Mouse (Mus musculus): ENCODE measurements around the gene Pxmp4. TPM values are rescaled to one million over a fixed set of nuclear protein-coding genes. Genes with fewer than 3 reads are reported as not detected.

The Pxmp4 gene
- 4.9 TPM for polyA plus RNA-seq (2015; fragmentation: Illumina TruSeq; extraction: RNeasy Lipid Tissue Mini Kit (QIAGEN cat#74804); ENCODE audit: insufficient read depth, low read depth, low replicate concordance)

GRCm38 (mm10) chr2:154603638-154604153 is at the start of gene Pxmp4:
Gene Pxmp4 (minus strand): TSS chr2:154603708.

GRCm38 (mm10) chr2:154651363-154651762 is 47.9 kb upstream of the Pxmp4 start, which contains the start of gene Chmp4b:
Gene Chmp4b (plus strand): TSS chr2:154651705.

DNA sequence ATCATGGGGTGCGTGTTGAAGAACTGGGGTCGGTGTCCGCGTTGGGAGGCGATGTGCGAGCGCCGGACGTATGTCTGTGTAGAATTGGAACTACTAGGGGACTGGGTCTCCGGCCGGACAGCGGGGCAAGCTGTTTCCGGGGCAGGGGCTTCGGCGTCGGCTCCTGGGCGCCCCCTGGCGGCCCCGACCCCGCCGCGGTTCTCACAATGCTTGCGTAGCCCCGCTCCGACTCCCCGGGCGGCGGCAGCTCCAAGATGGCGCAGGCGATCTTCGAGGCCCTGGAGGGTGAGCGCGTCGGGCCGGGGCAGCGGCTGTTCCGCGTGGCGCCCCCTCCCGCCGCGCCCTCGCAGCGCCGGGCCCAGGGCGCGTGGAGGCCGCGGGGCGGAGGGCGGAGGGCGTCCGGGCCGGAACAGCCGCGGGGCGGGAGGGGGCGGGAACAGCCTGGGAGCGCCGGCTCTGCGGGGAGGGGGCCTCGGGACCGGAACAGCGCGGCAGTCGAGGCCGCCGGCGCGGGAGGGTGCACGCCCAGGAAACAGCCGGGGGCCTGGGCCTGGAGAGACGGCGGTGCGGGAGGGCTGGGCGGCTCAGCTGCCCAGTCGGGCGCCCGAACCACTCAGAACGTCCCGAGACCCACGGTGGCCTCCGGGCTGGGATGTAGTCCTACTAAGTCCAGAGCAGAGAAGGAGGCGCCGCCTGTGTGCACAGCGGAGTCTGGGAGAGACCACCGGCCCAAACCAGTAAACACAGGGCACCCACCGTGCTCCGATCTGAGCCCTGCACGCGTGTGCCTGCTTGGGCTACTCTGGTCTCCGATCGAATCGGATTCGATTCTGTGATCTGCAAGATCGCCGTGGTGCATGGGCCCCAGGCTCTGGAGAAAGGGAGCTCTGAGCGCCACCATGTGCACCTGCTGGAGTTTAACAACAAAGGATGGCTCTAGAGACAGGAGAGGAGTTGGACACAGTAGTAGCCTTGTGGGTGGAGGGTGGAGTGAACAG is 9.9 kb upstream of the Pxmp4 start, which contains the start of the genes Zfp341 and 4930519P11Rik:
TSS of gene Zfp341 (plus strand) at position 180 of the 998 bp plus-strand sequence.
TSS of gene 4930519P11Rik (minus strand) at position 320 of the 998 bp plus-strand sequence.

GRCm38 (mm10) chr2:154569836-154570286 is 33.6 kb downstream of the Pxmp4 start, which contains the start of gene E2f1:
Gene E2f1 (minus strand): TSS chr2:154569892.

GRCm38 (mm10) chr2:154558264-154559039 is 45.1 kb downstream of the Pxmp4 start, which contains the start of gene Necab3:
Gene Necab3 (minus strand): TSS chr2:154558890.

DNA sequence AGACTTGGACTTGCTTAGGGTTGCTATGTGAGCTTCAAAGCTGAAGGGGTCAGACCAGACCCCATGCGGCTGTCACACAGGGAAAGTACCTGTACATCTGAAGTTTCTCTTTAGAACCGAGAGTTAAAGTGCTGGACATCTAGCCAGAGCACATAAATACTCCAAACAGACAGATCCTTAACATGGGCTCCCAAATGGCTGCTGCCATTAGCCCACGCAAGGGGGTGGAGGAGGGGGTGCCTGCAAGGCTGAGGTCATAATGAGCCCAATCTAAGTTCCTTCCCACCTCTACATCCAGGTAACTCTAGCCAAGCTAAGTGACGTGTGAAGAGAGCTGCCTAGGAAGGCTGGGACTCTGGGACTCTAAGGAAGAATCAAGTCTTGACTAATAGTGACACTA is 52.0 kb downstream of the Pxmp4 start, which contains the start of gene Actl10:
TSS of gene Actl10 (plus strand) at position 301 of the 400 bp plus-strand sequence.

GRCm38 (mm10) chr2:154546711-154547110 is 56.8 kb downstream of the Pxmp4 start, which contains the start of gene 1700003F12Rik:
Gene 1700003F12Rik (plus strand): TSS chr2:154547085.

Other genes starting within 250 kb of the Pxmp4 start
- gene Cdk5rap1, start 230.7 kb downstream of the Pxmp4 start, polyA plus RNA-seq (2015; fragmentation: Illumina TruSeq; extraction: RNeasy Lipid Tissue Mini Kit (QIAGEN cat#74804); ENCODE audit: insufficient read depth, low read depth, low replicate concordance), result 3.8 TPM
- gene Snta1, start 195.6 kb downstream of the Pxmp4 start, polyA plus RNA-seq (2015; fragmentation: Illumina TruSeq; extraction: RNeasy Lipid Tissue Mini Kit (QIAGEN cat#74804); ENCODE audit: insufficient read depth, low read depth, low replicate concordance), result 4.6 TPM
- gene Cbfa2t2, start 167.2 kb downstream of the Pxmp4 start, polyA plus RNA-seq (2015; fragmentation: Illumina TruSeq; extraction: RNeasy Lipid Tissue Mini Kit (QIAGEN cat#74804); ENCODE audit: insufficient read depth, low read depth, low replicate concordance), result 2.5 TPM
- gene 1700003F12Rik, start 56.6 kb downstream of the Pxmp4 start, polyA plus RNA-seq (2015; fragmentation: Illumina TruSeq; extraction: RNeasy Lipid Tissue Mini Kit (QIAGEN cat#74804); ENCODE audit: insufficient read depth, low read depth, low replicate concordance), result not detected
- gene Actl10, start 51.9 kb downstream of the Pxmp4 start, polyA plus RNA-seq (2015; fragmentation: Illumina TruSeq; extraction: RNeasy Lipid Tissue Mini Kit (QIAGEN cat#74804); ENCODE audit: insufficient read depth, low read depth, low replicate concordance), result not detected
- not detected for gene Necab3, start 44.8 kb downstream of the Pxmp4 start, polyA plus RNA-seq (2015; fragmentation: Illumina TruSeq; extraction: RNeasy Lipid Tissue Mini Kit (QIAGEN cat#74804); ENCODE audit: insufficient read depth, low read depth, low replicate concordance)
- 1.2 TPM for gene E2f1, start 33.8 kb downstream of the Pxmp4 start, polyA plus RNA-seq (2015; fragmentation: Illumina TruSeq; extraction: RNeasy Lipid Tissue Mini Kit (QIAGEN cat#74804); ENCODE audit: insufficient read depth, low read depth, low replicate concordance)
- 1.0 TPM for gene Zfp341, start 9.6 kb upstream of the Pxmp4 start, polyA plus RNA-seq (2015; fragmentation: Illumina TruSeq; extraction: RNeasy Lipid Tissue Mini Kit (QIAGEN cat#74804); ENCODE audit: insufficient read depth, low read depth, low replicate concordance)
- not detected for gene 4930519P11Rik, start 9.7 kb upstream of the Pxmp4 start, polyA plus RNA-seq (2015; fragmentation: Illumina TruSeq; extraction: RNeasy Lipid Tissue Mini Kit (QIAGEN cat#74804); ENCODE audit: insufficient read depth, low read depth, low replicate concordance)
- gene Chmp4b, start 48.0 kb upstream of the Pxmp4 start, polyA plus RNA-seq (2015; fragmentation: Illumina TruSeq; extraction: RNeasy Lipid Tissue Mini Kit (QIAGEN cat#74804); ENCODE audit: insufficient read depth, low read depth, low replicate concordance), result 35.4 TPM
- gene Gm14214, start 166.3 kb upstream of the Pxmp4 start, polyA plus RNA-seq (2015; fragmentation: Illumina TruSeq; extraction: RNeasy Lipid Tissue Mini Kit (QIAGEN cat#74804); ENCODE audit: insufficient read depth, low read depth, low replicate concordance), result not detected
- gene Raly, start 187.4 kb upstream of the Pxmp4 start, polyA plus RNA-seq (2015; fragmentation: Illumina TruSeq; extraction: RNeasy Lipid Tissue Mini Kit (QIAGEN cat#74804); ENCODE audit: insufficient read depth, low read depth, low replicate concordance), result 22.9 TPM
- not detected for gene a, start 187.7 kb upstream of the Pxmp4 start, polyA plus RNA-seq (2015; fragmentation: Illumina TruSeq; extraction: RNeasy Lipid Tissue Mini Kit (QIAGEN cat#74804); ENCODE audit: insufficient read depth, low read depth, low replicate concordance)

Measured in pancreas, adult 10 weeks (tissue).